Mouse (Mus musculus) left cerebral cortex, postnatal 10 days (tissue): ENCODE measurements at regions not wholly inside any gene's neighbourhood (a gene's known extent, or its start where the extent isn't known, plus 50 kb on each side); places are given as distances from the start of the nearest gene placed in this dataset.

ENCODE experiments used
- DNase-seq, 2 experiments: peaks; one replicate each; pipeline ENCODE4 v3.0.0; 2021 to 2022; ENCODE audit warnings: low spot score in 2 of 2, mixed read lengths in 1 of 2; ENCODE audit errors: extremely low spot score in 1 of 2
- intact Hi-C: fragments of 180-260 bp; cut with DNase I; formaldehyde crosslinking; loops from one replicate; pipeline ENCODE4 v1.15.1; 2025

DNA sequence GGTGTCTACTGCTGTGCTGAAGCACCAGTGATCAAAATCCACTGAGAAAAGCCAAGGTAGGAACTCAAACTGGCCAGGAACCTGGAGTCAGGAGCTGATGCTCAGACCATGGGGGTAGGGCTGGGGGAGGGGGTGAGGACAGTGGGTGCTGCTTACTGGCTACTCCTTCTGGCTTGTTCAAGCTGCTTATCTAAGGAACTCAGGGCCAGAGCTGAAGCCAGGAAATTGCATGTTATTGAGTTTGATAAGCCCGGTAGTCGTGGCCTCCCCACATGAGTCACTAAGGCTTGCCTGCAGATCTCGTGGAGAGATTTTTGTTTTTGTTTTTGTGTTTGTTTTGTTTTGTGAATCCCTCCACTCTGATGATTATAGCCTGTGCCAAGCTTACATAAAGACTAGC is 65.9 kb downstream of the Tmem215 start:
- intact Hi-C loops: no loop called here
- no peak for DNase-seq

DNA sequence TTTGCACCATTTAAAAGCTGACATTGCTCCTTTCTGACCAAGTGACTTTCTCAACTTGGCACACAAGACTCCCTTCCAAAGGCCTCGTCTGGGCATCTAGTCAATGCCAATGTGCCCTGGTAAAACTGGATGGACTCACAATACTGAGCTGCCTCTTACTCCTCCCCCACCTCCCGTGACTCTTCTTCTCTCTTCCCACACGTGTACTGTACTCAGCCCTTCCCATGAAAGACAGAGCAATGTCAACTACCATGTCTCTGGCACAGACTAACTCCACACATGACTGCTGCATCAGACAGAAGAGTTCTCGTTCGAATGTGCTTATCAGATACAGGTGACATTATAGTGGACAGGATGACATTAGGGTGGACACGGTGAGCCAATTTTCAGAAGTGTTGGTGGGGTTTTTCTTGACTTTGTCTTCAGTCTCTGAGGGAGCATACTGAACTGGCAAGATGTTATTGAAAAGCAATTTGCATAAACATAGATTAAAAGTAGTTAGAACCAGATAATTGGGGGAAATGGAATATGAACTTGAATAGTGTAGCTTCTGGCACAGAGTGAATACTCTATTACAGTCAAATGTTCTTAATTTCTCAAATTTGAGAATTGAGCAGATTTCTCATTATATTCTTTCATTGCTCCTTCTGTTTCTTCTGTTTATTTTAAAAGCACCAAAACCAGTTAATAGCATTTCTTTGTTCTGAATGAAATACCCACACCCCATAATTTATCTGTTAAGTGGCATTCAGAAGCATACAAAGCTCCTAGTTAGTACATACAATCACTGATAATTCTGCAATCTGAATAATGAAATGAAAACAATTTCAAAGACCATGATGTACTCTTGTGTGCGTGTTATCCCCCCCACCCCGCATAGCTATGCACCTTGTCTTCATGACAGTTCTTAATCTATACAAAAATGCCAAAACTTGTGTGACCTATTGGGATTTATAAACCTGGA is 71.4 kb downstream of the Tmem215 start:
- no peak for DNase-seq
- intact Hi-C loops: no loop called here

DNA sequence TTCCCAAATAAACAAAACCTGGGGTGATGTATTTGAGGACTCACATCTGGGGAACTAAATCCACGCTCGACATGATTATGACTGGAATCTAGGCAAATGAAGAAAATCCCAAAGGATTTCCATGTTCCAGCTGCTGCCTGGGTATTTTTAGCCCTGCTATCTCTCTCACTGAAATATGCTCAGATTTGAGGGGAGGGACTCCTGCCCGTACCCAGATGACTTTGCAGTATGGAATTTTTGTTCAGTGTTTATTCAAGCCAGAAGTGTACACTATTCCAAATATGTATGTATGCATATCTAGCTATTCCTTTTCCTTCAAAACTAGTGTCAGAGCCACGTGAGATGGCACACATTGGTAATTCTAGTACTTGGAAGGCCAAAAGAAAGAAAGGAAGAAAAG is 72.1 kb downstream of the Tmem215 start:
- DNase-seq: no peak
- intact Hi-C loops: no loop called here

DNA sequence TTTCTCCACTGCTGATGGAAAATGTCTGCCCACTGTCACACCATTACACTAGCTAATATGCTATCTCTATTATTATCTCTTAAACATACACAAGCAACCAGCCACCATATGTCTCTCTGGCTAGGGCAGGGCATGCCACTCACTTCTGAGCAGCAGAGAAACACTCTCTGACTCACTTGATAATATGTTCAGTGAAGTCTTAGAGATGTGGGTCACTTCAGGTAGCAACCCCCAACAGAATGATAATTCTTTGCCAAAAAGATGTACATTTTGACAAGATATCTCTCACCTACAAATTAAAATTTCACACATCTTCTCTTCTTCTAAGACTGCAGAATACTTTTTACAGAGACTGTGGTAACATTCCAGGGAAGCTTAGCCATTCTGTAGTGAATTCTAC is 72.8 kb downstream of the Tmem215 start:
- no peak for DNase-seq
- intact Hi-C loops: no loop called here

DNA sequence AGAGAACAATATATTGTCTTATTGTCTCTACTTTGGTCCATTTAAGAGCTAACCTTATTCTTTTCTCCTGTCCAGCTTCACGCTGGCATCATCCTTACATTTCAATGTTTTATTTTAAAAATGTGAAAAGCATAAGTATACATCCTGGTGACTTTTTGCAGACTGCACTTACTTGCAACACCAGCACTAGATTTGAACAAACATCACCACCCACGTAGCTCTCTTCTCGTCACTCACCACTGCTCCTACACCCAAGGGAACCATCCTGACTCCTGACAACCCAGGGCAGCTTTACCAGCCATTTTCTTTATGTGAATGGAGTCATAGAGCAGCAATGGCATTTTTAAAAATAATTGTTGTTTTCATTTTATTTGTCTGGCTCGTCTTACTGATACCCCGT is 73.7 kb downstream of the Tmem215 start:
- intact Hi-C loops: no loop called here
- no peak for DNase-seq

DNA sequence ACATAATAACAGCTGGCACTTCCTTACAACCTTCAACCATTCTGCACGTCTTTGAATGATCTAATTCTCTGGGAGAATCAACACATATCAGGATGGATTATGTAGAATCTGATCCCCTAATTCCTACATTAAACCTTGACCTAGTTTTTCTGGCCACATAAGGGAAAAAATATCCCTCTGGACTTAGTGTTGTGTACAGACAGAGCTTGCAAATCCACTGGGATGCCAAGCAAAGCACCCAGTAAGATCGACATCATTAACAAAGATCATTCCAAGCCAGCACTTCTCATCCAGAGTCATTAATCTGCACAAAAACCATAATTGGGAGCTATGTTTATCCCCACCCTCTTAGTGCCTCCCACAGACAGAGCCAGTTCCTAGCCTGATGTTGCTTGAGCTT is 87.8 kb downstream of the Tmem215 start:
- intact Hi-C loops: no loop called here
- DNase-seq: no peak

DNA sequence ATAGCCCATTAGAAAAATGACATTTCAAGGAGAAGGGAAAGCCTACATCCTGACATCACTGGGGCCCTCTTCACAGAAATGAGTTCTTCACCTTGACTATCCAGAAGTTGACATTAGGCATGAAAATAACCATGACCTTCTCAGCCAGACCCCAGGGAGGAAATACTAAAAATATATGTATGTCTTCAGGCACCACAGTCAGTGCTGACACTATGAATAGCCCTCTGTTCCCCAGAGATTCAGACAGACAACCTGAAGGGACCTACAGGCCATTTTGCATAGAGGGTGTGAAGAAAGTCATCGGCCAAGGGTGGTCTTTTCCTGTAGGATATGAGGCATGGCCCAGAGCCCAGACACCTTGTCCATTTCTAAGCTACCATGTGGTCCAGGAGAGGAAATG is 101.3 kb downstream of the Tmem215 start:
- no peak for DNase-seq
- intact Hi-C loops: no loop called here

DNA sequence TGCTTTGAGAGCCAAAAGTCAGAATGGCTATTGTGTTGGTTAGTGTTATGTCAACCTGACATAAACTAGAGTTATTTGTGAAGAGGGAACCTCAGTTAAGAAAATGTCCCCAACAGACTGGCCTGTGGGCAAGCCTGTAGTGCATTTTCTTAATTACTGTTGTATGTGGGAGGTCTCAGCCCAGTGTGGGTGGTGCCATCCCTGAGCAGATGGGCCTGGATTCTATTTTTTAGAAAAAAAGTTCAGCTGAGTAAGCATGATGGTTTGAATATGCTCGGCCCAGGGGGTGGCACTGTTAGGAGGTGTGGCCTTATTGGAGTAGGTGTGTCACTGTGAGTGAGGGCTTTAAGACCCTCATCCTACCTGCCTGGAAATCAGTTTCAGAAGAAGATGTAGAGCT is 104.0 kb downstream of the Tmem215 start:
- intact Hi-C loops: no loop called here
- DNase-seq: no peak

DNA sequence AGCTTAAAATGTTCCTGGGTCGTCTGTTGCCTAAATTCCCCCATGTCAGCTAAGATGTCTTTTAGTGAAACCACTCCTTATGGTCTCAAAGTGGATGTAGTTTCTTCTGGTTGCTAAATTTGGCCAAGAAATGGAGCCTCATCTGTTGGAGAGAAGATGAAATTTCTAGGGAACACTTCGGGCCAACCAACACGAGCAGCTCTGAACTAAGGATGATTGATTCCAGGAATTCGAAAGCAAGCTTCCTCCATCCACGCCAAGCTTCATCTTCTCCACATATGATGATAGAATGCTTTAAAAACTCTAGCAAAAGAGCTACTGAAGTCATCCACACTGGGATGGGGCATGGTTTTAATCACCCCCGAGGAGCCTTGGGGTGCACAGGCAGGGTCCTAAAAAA is 112.5 kb downstream of the Tmem215 start:
- intact Hi-C loops: no loop called here
- no peak for DNase-seq

DNA sequence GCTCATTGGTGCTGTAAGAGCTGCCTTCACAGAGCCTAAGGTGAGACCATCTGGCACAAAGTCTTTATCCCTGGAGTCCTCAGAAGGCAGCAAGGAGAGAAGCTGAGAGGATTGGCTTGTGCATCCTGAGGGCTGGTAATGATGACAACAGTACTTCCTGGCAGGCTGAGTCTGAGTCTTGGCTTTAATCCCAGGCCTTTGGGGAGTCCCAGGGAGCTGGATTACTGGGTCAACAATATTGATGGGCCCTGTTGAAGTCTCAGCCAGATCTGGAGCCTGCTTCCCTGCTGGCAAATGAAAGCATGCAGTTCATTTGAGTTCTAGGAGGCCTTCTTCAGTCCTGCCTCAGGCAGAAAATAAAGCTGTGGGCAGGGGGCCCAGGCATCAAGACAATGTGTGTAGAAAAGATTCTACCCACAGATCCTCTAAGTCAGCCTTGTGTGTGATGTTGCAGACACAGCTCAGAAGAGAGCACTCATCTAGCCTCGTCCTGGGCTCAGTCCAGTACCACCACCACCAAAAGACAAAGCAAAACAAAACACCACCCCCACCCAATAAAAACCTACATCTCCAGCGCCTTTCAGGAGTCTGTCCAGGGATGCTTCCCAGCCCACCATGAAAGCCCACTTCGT is 113.1 kb downstream of the Tmem215 start:
- intact Hi-C loops: no loop called here
- DNase-seq: peak; percentile 44 to 48

DNA sequence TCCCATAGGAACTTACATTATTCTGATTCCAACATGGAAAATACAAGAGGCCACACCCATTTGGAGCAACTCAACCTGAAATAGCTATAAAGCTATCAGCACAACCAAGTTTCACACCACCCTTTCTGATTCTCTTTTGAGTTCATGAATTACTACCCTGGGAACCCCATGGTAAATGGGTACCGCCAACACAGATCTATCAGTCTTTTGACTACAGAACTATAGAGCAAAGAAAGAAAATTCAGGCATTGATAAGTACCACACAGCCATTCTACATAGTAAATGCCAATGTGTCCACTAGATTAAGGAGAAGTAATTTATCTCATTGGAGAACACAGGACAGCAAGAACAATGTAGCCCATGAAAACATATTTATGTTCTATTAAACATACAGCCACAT is 114.1 kb downstream of the Tmem215 start:
- intact Hi-C loops: no loop called here
- no peak for DNase-seq

DNA sequence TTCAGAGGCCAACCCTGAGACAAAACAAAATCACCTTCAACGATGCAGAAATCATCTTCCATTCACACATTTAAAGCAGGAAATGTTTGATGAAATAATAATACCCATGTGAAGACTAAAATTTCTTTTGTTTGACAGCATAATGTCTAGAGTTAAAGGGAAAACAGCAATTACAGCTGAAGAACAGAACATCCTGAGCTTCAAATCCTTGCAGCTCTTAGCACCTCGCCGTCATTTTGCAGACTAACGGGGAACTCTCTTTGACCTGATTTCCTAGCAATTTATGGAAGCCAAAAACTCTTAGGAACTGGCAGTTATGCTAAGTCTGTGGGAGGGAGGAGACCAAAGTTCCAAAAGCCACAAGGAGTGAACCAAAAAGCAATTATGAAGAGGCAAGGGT is 115.3 kb downstream of the Tmem215 start:
- intact Hi-C loops: no loop called here
- no peak for DNase-seq

DNA sequence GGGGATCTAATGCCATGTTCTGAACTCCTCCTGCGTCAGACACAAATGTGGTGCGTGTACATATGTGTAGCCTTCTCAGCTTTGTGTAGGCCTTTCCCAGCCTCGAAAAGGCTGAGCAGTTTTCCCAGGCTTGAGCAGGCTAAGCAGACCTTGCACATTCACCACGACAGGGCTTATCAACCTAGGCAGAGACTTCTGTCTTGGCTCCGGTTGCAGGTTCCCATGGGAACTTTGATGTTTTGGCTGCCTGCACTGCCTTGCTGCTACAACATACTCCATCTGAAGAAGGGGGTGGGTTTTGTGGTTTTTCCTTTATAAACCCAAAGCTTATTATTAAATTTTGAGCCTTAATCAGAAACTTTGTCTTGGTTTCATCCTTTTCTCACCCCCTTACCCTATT is 109.2 kb downstream of the Aptx start:
- intact Hi-C loops: no loop called here
- DNase-seq: no peak

DNA sequence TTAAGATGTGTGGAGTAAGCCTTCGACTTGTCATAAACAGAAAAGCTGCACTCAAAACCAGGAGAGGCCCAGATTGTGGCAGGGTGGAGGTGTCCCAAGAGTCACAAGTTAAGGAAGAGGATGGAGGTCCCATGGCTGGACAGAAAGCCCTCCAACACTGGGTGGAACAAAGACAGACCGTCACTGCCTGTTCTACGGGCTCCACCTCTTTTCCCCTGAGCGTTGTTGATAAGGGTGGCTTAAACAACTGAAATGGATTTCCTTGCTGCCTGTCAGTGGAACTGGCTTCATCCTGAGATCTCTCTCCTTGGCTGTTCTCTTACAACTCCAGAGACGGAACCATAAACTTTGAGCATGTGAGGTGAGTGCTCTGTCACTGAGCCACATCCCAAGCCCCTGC is 78.0 kb downstream of the Aptx start:
- no peak for DNase-seq
- intact Hi-C loops: no loop called here

DNA sequence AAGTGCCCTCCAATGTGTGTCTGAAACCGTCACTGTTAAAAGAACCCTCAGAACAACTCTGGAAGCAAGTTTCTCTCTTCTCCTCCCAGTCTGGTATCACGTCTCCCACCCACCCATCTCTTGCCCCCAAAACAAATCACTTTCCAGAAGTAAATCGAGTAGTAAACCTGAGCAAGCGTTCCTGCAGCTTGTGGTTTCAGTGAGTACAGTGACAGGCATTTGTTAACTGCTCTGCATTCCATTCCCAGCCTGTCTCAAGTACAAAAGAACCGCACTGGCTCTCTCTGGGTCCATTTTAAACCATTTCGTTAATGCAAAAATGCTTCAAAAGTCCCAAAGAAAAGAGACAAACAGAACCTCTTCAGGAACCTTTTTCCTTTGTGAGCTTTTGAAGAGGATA is 77.1 kb downstream of the Aptx start:
- intact Hi-C loops: no loop called here
- DNase-seq: no peak
